Mouse (Mus musculus) E14TG2a.4 (cell line): ENCODE data around the gene Thg1l.

ENCODE experiments used
- CTCF ChIP-seq: conservative IDR thresholded peaks from 2 replicates; pipeline ENCODE4 v1.5.1; 2014; ENCODE audit warnings: low read length
- POU5F1 ChIP-seq: IDR thresholded peaks from 2 replicates; pipeline ENCODE4 v1.6.1; 2014; ENCODE audit warnings: low read length, borderline replicate concordance

DNA sequence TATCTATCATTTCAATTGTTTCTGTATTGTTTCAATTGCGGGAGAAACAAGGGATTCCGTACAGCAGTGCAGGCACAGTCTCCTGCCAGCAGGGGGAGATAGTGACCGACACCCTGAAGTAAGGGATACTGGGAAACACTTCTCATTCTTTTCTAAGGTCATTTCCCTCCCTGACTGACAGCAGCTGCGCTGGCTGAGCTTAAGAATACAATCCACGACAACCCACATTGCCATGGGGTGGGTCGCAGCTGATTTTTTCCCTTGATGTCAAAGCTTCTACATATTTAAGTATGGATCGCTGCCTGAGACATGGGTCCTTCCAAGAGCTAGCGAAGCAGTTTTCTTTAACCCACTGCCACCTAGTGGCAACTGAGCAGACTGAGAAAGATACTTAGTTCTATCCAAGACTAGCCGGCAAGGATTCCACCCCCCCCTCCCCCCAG is 28.6 kb downstream of the Thg1l start:
- TF ChIP-seq CTCF (peak; percentile 94), POU5F1 (no peak)
